In the genomic region with DNA sequence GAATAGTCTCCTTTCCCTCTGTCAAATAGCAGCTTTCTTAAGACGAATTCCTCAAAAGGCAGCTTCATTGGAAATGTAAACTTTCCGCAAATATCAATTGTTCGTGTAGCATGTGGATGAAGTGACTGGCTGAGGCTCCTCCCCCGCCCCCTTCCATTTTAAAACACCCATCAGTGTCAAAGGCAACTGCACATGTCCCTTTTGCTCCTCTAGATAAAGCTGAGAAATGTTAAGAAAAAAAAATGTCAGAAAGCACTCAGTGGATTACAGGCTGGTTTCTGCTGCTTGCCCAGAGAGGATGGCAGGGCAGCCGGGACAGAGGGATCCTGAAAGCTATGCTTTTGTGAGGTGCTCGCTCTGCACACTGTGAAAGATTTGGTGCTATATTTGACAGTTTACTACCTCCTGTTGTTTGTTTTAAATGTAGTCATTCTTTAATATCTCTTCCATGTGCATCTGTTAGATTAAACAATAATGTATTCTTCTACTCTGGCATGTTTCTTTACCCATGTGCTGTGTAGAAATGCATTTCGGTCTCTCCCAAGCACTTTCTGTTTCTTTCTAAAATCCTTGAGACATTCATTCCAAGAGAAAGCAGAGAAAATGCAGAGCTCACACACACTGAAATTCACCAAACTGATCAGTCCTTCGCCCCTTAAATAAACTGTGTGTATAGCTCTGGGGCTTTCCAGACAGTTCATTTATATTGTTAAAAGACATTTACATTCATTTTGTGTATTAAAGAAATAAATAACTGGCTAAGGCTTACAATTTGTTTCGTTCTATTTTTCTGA, we compare ENCODE assay signal across 10 mouse cellular contexts.
DNase-seq lines count a peak whose midpoint lies in the region; ATAC-seq lines count a peak whose summit lies in the region.
"Had no signal": no experiment of that assay in that cellular context is flagged by ENCODE, and none has a peak within 500 bp of the region (broad histone marks: within the 10 kb centered on the region; RNA-seq: fewer than 3 reads in every experiment).

No protein-coding gene starts in this region.

- intact Hi-C loops in heart, postnatal 25 days (cut with DNase I) = no loop called here

- ATAC-seq in megakaryocyte-erythroid progenitor cell, adult 5-6 weeks (replicated peaks; ENCODE audit: low FRiP score, low TSS enrichment, poor library complexity, severe bottlenecking) = peak; percentile 56

- 58% methylated on average over 9 of the region's 9 CpGs for WGBS in heart, embryonic 10.5 days

- H3K4me1 ChIP-seq in heart, embryonic 10.5 days = peaks cover 26% of the 10 kb centered on the region

- H3K4me3 ChIP-seq in heart, embryonic 10.5 days = 0 out of 2 replicates have a peak overlapping the region, but pooled peaks have one; percentile 18
- H3K4me3 ChIP-seq: gastrocnemius, adult 2 months; limb, embryonic 15.5 days had no signal

- H3K36me3 ChIP-seq in heart, embryonic 10.5 days = no peaks in the 10 kb centered on the region
- H3K36me3 ChIP-seq: limb, embryonic 15.5 days had no signal

- DNase-seq in heart, embryonic 10.5 days (ENCODE audit: low spot score) = no peak
- DNase-seq in heart, postnatal 25 days (ENCODE audit: low spot score) = no peak
- peak; percentile 10 to 25 for DNase-seq in adrenal gland, postnatal 36 days
- DNase-seq in embryo, embryonic 11 days = peak; percentile 40
- DNase-seq in urinary bladder, postnatal 14 days (ENCODE audit: low spot score) = no peak
- DNase-seq in B cell, adult 2 months = no peak
- no peak for DNase-seq in lung, postnatal 25 days (ENCODE audit: low spot score)
- DNase-seq: gastrocnemius, adult 2 months had no signal

- no peaks in the 10 kb centered on the region for H3K9me3 ChIP-seq in heart, embryonic 10.5 days
- H3K9me3 ChIP-seq: limb, embryonic 15.5 days had no signal

- no peaks in the 10 kb centered on the region for H3K27me3 ChIP-seq in heart, embryonic 10.5 days (ENCODE audit: insufficient read depth, poor library complexity, severe bottlenecking)

- H3K27ac ChIP-seq in heart, embryonic 10.5 days = peak overlapping the region; percentile 64
- H3K27ac ChIP-seq: gastrocnemius, adult 2 months; limb, embryonic 15.5 days had no signal

Comparison
In these comparisons a context has a peak if more than half of its experiments do, and no peak if none do; other contexts are left out.
1. DNase-seq: peak in adrenal gland, postnatal 36 days (2 of 2) and embryo, embryonic 11 days (single experiment); none in heart, embryonic 10.5 days (single experiment), heart, postnatal 25 days (single experiment), urinary bladder, postnatal 14 days (single experiment), B cell, adult 2 months (0 of 2) and lung, postnatal 25 days (single experiment).